Mouse (Mus musculus) macrophage (primary cell): ENCODE results near the gene Fkbp4. TPM values are rescaled to one million over a fixed set of nuclear protein-coding genes. Genes with fewer than 3 reads are reported as not detected.

Experiments
- H3K27ac ChIP-seq: fragments of 350-480 bp; formaldehyde crosslinking; 2 replicates; pipeline ENCODE4 v1.9.0; 2021
- H3K36me3 ChIP-seq: fragments of 350-480 bp; formaldehyde crosslinking; 2 replicates; pipeline ENCODE4 v1.9.0; 2021; ENCODE audit errors: inconsistent target
- H3K4me3 ChIP-seq: fragments of 350-480 bp; formaldehyde crosslinking; 2 replicates; pipeline ENCODE4 v1.9.0; 2021; ENCODE audit errors: inconsistent target
- H3K79me2 ChIP-seq: fragments of 350-480 bp; formaldehyde crosslinking; 2 replicates; pipeline ENCODE4 v1.9.0; 2021; ENCODE audit errors: inconsistent target
- WGBS: methylation state at CpG from one replicate; pipeline ENCODE4 v1.1.7; 2026; ENCODE audit warnings: inconsistent platforms; ENCODE audit not compliant: missing documents; 5-methylcytosine and 5-hydroxymethylcytosine counted together
- polyA plus RNA-seq: library from polyadenylated mRNA; stranded (reverse); fragments of 250-400 nt; gene quantifications from 3 replicates; pipeline ENCODE4 v1.2.4, GENCODE M21; 2018; ENCODE audit warnings: inconsistent platforms
- total RNA-seq, 78 experiments: library from RNA; depleted of rRNA; stranded (reverse); fragments of 250-400 nt; gene quantifications; 1 replicate in 9 of 78; 2 replicates in 24 of 78; 3 replicates in 43 of 78; 4 replicates in 2 of 78; pipeline ENCODE4 v1.2.4; 2018; ENCODE audit warnings: inconsistent platforms in 56 of 78

Gene Fkbp4
- 10 to 100 TPM in 4 of 26 experiments, 1 to 10 TPM in 22; 1.6 to 14.1 (median 5.4) TPM for total RNA-seq (2018; cell fraction: chromatin; rRNA removed)
- 10 to 100 TPM; 17.4 to 38.9 (median 30.6) TPM for total RNA-seq (2018; cell fraction: cytosol; rRNA removed)
- total RNA-seq (2018; cell fraction: nucleus; rRNA removed), result 10 to 100 TPM in 19 of 26 experiments, 1 to 10 TPM in 7; 6.1 to 37.3 (median 14.6) TPM
- polyA plus RNA-seq, result 27.4 to 67.4 TPM (median 49.4 TPM) in 3 replicates

GRCm38 (mm10) chr6:128438317-128438870 lies at the start of gene Fkbp4:
Fkbp4 (minus strand) TSS chr6:128438677.
- Histone ChIP-seq H3K4me3 (peak within 1 kb of the TSS; percentile 60), H3K36me3 (peaks cover 19% of the 10 kb centered on the region; the same call in 1 of the 2 replicates), H3K79me2 (peaks cover 15% of the 10 kb centered on the region; the same call in 1 of the 2 replicates), H3K27ac (no peak within 1 kb of the TSS)
- under 1% methylated on average over 66 of the region's 67 CpGs for WGBS

DNA sequence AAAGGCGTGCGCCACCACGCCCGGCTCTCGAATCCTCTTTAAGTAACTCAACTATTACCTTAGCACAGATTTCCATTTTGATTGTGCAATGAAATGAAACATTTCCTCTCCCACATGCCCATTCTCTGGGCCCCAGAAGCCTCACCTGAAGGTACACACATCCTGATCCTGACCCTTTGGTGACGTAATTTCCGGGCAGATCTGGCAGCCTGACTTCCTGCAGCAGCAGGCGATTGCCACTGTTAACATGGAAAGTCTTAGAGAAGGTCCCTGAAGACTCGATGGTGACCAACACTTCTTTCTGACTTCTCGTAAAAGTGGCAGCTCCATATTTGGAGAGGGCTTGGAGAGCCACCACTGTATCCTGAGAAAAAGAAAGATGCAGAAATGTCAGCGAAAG lies 49.3 kb upstream of the Fkbp4 start:
- Histone ChIP-seq H3K79me2 (no peaks in the 10 kb centered on the region), H3K27ac (no peak overlapping the region), H3K36me3 (no peaks in the 10 kb centered on the region), H3K4me3 (no peak overlapping the region)
- whole genome bisulfite sequencing, result 70% methylated on average over 6 of the region's 11 CpGs

DNA sequence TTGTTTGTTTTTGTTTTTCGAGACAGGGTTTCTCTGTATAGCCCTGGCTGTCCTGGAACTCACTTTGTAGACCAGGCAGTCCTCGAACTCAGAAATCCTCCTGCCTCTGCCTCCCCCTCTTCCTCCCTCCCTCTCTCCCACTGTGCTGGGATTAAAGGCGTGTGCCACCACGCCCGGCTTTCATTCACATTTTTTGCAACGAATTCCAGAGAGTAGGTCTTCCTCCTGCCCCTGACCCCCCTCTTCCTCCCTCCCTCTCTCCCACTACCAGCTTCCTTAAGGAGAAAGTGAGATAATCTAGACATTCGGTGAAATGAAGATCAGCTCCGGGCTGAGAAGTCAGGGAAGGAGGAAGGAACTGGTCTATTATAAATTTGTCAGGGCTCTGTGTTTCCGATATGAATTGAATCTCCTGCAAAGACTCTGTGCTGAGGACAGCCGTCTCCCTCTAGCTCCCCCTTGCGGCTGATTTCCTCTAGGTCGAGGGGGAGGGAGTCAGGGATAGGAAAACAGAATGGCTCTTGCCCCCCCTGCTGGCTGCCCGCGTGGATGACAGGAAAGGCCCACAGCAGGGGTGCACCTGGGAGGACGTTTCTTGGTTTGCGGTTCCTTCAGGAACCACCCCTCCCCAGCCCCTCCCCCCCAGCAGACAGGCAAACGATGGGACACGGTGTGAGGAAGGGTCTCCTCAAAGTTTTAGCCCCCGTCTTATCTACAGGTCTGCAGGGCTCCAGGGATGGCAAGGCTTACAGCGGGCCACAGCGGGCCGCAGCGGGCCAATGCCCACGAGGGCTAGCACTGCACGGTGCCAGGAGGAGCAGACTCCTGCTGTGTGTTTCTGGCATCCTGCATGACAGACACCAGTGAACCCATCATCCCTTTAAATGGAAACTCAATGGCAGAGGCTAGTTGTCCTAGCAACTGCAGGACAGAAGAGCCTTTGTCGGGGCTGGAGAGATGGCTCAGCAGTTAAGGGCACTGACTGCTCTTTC lies 41.3 kb upstream of the Fkbp4 start:
- 29% methylated on average over 24 of the region's 26 CpGs for WGBS
- Histone ChIP-seq H3K36me3 (no peaks in the 10 kb centered on the region), H3K4me3 (no peak overlapping the region), H3K79me2 (no peaks in the 10 kb centered on the region), H3K27ac (no peak overlapping the region)

DNA sequence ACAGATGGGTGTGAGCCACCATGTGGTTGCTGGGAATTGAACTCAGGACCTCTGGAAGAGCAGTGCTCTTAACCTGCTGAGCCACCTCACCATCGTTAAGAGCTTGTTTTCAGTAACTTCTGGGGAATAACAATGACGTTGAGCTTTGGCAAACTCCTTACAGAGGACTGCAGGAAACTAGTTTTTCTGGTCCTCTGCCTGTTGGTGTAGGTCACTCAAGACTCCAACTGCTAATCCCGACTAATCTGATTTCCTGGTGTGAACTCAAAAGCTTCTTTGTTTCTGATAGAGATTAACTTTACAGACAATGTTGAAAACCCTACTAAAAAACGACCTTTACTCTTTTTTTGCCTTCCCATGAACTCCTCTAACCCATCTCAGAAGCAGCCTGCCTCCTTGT lies 39.0 kb upstream of the Fkbp4 start:
- H3K27ac ChIP-seq, result no peak overlapping the region
- H3K4me3 ChIP-seq, result no peak overlapping the region
- no peaks in the 10 kb centered on the region for H3K36me3 ChIP-seq
- WGBS, result 56% methylated on average over 4 of the region's 4 CpGs
- H3K79me2 ChIP-seq, result no peaks in the 10 kb centered on the region

- no peaks in the 10 kb centered on the region for H3K79me2 ChIP-seq
- H3K4me3 ChIP-seq, result no peak overlapping the region
- 83% methylated on average over 6 of the region's 6 CpGs for WGBS
- H3K36me3 ChIP-seq, result no peaks in the 10 kb centered on the region
- no peak overlapping the region for H3K27ac ChIP-seq
Measured at GRCm38 (mm10) chr6:128474112-128474511, 35.6 kb upstream of the Fkbp4 start.

GRCm38 (mm10) chr6:128469451-128469850 lies 31.0 kb upstream of the Fkbp4 start:
- Histone ChIP-seq H3K79me2 (no peaks in the 10 kb centered on the region), H3K27ac (no peak overlapping the region), H3K4me3 (no peak overlapping the region), H3K36me3 (no peaks in the 10 kb centered on the region)
- 12% methylated on average over 9 of the region's 12 CpGs for WGBS

GRCm38 (mm10) chr6:128467298-128467697 lies 28.8 kb upstream of the Fkbp4 start:
- H3K4me3 ChIP-seq, result no peak overlapping the region
- H3K79me2 ChIP-seq, result no peaks in the 10 kb centered on the region
- H3K36me3 ChIP-seq, result no peaks in the 10 kb centered on the region
- H3K27ac ChIP-seq, result no peak overlapping the region
- WGBS, result 55% methylated on average over 2 of the region's 2 CpGs

GRCm38 (mm10) chr6:128466563-128466962 lies 28.1 kb upstream of the Fkbp4 start:
- Histone ChIP-seq H3K36me3 (no peaks in the 10 kb centered on the region), H3K27ac (no peak overlapping the region), H3K79me2 (no peaks in the 10 kb centered on the region), H3K4me3 (no peak overlapping the region)
- 90% methylated on average over 3 of the region's 3 CpGs for WGBS

DNA sequence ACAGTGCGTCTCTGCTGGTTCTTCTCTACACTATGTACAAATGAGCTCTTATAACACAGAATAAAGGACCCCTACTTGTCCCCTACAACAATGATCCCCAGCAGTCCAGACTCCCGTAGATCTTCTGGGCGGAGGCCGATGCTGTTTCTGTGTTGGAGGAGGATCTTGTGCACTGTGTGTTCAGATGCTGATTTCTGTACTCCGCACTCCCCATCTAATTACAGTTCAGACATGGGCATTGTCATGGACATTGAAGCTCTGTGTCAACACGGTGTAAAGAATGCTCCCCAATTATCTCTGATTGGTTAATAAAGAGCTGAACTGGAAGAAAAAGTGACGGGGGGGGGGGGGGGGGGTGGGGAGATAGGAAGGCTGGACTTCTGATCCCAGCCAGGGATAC lies 27.6 kb upstream of the Fkbp4 start:
- no peak overlapping the region for H3K4me3 ChIP-seq
- WGBS, result 87% methylated on average over 6 of the region's 7 CpGs
- H3K27ac ChIP-seq, result no peak overlapping the region
- H3K36me3 ChIP-seq, result no peaks in the 10 kb centered on the region
- no peaks in the 10 kb centered on the region for H3K79me2 ChIP-seq

- WGBS, result 58% methylated on average over 4 of the region's 4 CpGs
- no peak overlapping the region for H3K27ac ChIP-seq
- no peak overlapping the region for H3K4me3 ChIP-seq
Measured at GRCm38 (mm10) chr6:128464996-128465395, 26.5 kb upstream of the Fkbp4 start.

GRCm38 (mm10) chr6:128461606-128462005 lies 23.1 kb upstream of the Fkbp4 start:
- no peaks in the 10 kb centered on the region for H3K36me3 ChIP-seq
- no peaks in the 10 kb centered on the region for H3K79me2 ChIP-seq
- no peak overlapping the region for H3K4me3 ChIP-seq
- no peak overlapping the region for H3K27ac ChIP-seq

More at GRCm38 (mm10) chr6:128464996-128465395, 26.5 kb upstream of the Fkbp4 start:
- no peaks in the 10 kb centered on the region for H3K79me2 ChIP-seq
- no peaks in the 10 kb centered on the region for H3K36me3 ChIP-seq

GRCm38 (mm10) chr6:128460729-128461503 lies 22.4 kb upstream of the Fkbp4 start:
- H3K4me3 ChIP-seq, result no peak overlapping the region
- 91% methylated on average over 14 of the region's 14 CpGs for whole genome bisulfite sequencing
- H3K27ac ChIP-seq, result no peak overlapping the region
- H3K79me2 ChIP-seq, result no peaks in the 10 kb centered on the region
- no peaks in the 10 kb centered on the region for H3K36me3 ChIP-seq

DNA sequence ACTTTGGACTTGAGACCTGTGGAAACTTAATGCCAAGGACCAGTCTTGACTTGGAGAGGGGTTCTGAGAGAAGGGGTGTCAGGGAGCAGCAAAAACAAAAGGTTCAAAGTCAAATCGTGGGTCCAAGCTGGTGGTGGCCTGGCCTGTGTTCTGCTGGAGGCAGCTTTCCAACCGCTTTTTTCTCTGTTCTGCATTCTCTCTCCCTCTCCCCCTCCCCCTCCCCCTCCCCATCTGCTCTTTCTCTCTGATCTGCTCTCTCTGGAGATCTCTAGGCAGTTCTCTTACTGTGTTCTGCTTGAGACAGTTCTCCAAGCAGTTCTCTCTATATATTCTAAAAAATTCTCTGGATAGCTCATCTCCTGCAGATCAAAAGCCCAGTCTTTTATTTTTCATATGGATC lies 21.8 kb upstream of the Fkbp4 start:
- no peak overlapping the region for H3K4me3 ChIP-seq
- WGBS, result 54% methylated on average over 2 of the region's 2 CpGs
- no peaks in the 10 kb centered on the region for H3K36me3 ChIP-seq

GRCm38 (mm10) chr6:128457186-128457585 lies 18.7 kb upstream of the Fkbp4 start:
- no peak overlapping the region for H3K4me3 ChIP-seq
- no peaks in the 10 kb centered on the region for H3K79me2 ChIP-seq
- 88% methylated on average over 4 of the region's 5 CpGs for WGBS
- no peaks in the 10 kb centered on the region for H3K36me3 ChIP-seq
- no peak overlapping the region for H3K27ac ChIP-seq

More for the DNA sequence above, 21.8 kb upstream of the Fkbp4 start:
- H3K27ac ChIP-seq, result no peak overlapping the region
- H3K79me2 ChIP-seq, result no peaks in the 10 kb centered on the region
